Mouse (Mus musculus) liver, embryonic 15.5 days (tissue): ENCODE results near the gene Kcnh4. TPM values are rescaled to one million over a fixed set of nuclear protein-coding genes. Genes with fewer than 3 reads are reported as not detected.
A peak's percentile ranks its signal among the peaks of the same experiment; 100 is the strongest.

Experiments
- ATAC-seq: fragments of 200-750 bp; cut with Nextera tagmentation; 2 replicates; pipeline ENCODE4 v1.8.0; 2017; ENCODE audit warnings: moderate number of reproducible peaks, mild to moderate bottlenecking, moderate library complexity; ENCODE audit not compliant: insufficient read depth
- H3K27ac ChIP-seq: fragments of 300-500 bp; sonication (generic); replicated peaks from 2 replicates; pipeline ENCODE4 v1.5.1; 2015; ENCODE audit warnings: mild to moderate bottlenecking, inconsistent platforms
- H3K27me3 ChIP-seq: fragments of 300-500 bp; sonication (generic); 2 replicates; pipeline ENCODE4 v1.6.1; 2015; ENCODE audit warnings: mild to moderate bottlenecking, inconsistent platforms
- H3K36me3 ChIP-seq: fragments of 300-500 bp; sonication (generic); replicated peaks from 2 replicates; pipeline ENCODE4 v1.6.1; 2015; ENCODE audit warnings: moderate library complexity, mild to moderate bottlenecking, inconsistent platforms
- H3K4me1 ChIP-seq: fragments of 300-500 bp; sonication (generic); replicated peaks from 2 replicates; pipeline ENCODE4 v1.6.1; 2015; ENCODE audit warnings: inconsistent platforms
- H3K4me2 ChIP-seq: fragments of 300-500 bp; sonication (generic); 2 replicates; pipeline ENCODE4 v1.6.1; 2015; ENCODE audit warnings: moderate library complexity, mild to moderate bottlenecking, inconsistent platforms
- H3K4me3 ChIP-seq: fragments of 300-500 bp; sonication (generic); replicated peaks from 2 replicates; pipeline ENCODE4 v1.5.1; 2015; ENCODE audit warnings: mild to moderate bottlenecking, inconsistent platforms
- H3K9ac ChIP-seq: fragments of 300-500 bp; sonication (generic); 2 replicates; pipeline ENCODE4 v1.6.1; 2015; ENCODE audit warnings: moderate library complexity, mild to moderate bottlenecking, inconsistent platforms
- H3K9me3 ChIP-seq: fragments of 300-500 bp; sonication (generic); replicated peaks from 2 replicates; pipeline ENCODE4 v1.6.1; 2016; ENCODE audit warnings: inconsistent platforms
- WGBS: fragments of 180-500 bp; shearing (Covaris S2); methylation state at CpG from one replicate; pipeline ENCODE4 v1.1.7; 2015; ENCODE audit warnings: mixed read lengths; ENCODE audit not compliant: insufficient replicate concordance; 5-methylcytosine and 5-hydroxymethylcytosine counted together
- polyA plus RNA-seq: library from polyadenylated mRNA; unstranded; fragments of >200 nt; fragmentation: Nextera tagmentation; extraction: Ambion mirVana; gene quantifications from 2 replicates; pipeline ENCODE4 v1.2.1, GENCODE M21; 2015

Kcnh4 gene
- polyA plus RNA-seq, 1 experiment from 2014 or later: not detected

DNA sequence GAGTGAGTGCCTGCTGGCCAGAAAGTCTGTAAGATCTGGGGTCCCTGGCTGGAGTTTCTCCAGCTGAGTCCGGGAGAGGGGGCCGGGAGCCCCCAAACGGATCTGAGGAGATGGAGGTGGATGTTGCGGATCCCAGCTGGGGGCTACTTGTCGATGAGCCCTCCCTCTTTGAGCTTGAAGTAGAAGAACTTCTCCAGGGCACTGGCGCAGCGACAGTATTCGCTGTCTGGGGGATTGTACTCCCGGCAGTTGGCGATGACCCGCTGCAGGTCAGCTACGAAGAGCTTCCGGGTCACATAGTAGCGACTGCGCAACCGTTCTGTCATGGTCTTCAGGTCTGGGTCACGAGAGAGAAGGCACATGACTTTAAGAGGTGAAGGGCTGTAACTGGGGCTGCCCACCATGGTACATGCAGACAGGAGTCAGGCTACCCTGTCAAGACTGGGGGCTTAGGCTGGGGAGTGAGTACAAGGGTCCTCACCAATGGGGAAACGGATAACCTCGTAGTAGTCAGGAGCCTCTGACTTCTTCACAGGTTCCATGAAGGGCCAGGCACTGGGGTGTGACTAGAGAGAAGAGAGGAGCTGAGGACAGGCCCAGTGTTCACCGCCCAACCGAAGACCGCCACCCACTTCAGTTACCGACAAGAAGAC is 54.5 kb downstream of the Kcnh4 start:
- 84% methylated on average over 23 of the region's 23 CpGs for WGBS
- Histone ChIP-seq H3K27ac (no peak overlapping the region), H3K36me3 (peaks cover 47% of the 10 kb centered on the region)

GRCm38 (mm10) chr11:100703851-100704531 is 55.8 kb downstream of the Kcnh4 start, which contains the start of gene Dhx58:
Dhx58 (minus strand) TSS chr11:100704271.
- ATAC-seq: no peak
- WGBS: 48% methylated on average over 7 of the region's 7 CpGs
- 0 out of 2 replicates have a peak within 1 kb of the TSS, but pooled peaks have one; percentile 14 for H3K27ac ChIP-seq
- H3K4me3 ChIP-seq: peak within 1 kb of the TSS; percentile 49
- H3K9me3 ChIP-seq: no peaks in the 10 kb centered on the region
- H3K9ac ChIP-seq: peak within 1 kb of the TSS; percentile 39; the same call in 1 of the 2 replicates
- H3K36me3 ChIP-seq: peaks cover 41% of the 10 kb centered on the region
- peak within 1 kb of the TSS; percentile 63 for H3K4me2 ChIP-seq
- H3K4me1 ChIP-seq: peaks cover 41% of the 10 kb centered on the region
- H3K27me3 ChIP-seq: no peaks in the 10 kb centered on the region

More for the DNA sequence above, 54.5 kb downstream of the Kcnh4 start:
- H3K4me2 ChIP-seq: no peak overlapping the region
- H3K4me3 ChIP-seq: no peak overlapping the region
- H3K9ac ChIP-seq: no peak overlapping the region
- ATAC-seq: no peak
- no peaks in the 10 kb centered on the region for H3K9me3 ChIP-seq
- H3K27me3 ChIP-seq: no peaks in the 10 kb centered on the region
- H3K4me1 ChIP-seq: peaks cover 41% of the 10 kb centered on the region

- ATAC-seq: no peak
- no peak overlapping the region for H3K27ac ChIP-seq
- peaks cover 41% of the 10 kb centered on the region for H3K4me1 ChIP-seq
- peak overlapping the region; percentile 39; the same call in 1 of the 2 replicates for H3K9ac ChIP-seq
- 62% methylated on average over 11 of the region's 11 CpGs for WGBS
- peaks cover 35% of the 10 kb centered on the region for H3K36me3 ChIP-seq
- no peaks in the 10 kb centered on the region for H3K27me3 ChIP-seq
- peak overlapping the region; percentile 63 for H3K4me2 ChIP-seq
- H3K4me3 ChIP-seq: peak overlapping the region; percentile 49
- no peaks in the 10 kb centered on the region for H3K9me3 ChIP-seq
Observed at GRCm38 (mm10) chr11:100703366-100703765, 56.4 kb downstream of the Kcnh4 start.

DNA sequence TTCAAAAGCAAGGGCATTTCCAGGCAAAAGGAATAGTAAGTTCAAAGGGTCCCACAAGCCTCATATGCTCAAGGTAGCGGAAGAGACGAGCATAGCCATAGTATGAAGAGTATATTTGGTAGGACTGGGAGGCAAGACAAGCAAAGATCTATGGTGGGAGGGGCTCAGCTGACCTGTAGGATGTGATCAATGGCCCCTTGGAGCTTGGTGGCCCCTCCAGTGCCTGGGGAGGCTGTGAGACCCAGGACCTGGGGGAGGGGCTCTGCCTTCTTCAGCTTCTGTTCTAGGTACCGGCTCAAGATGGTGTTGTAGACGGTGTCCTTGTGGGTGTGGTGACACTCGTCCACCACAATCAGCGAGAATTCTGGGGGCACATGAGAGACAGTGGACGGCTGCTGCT is 56.8 kb downstream of the Kcnh4 start:
- no peaks in the 10 kb centered on the region for H3K27me3 ChIP-seq
- no peak overlapping the region for H3K9ac ChIP-seq
- peak overlapping the region; percentile 49 for H3K4me3 ChIP-seq
- no peak for ATAC-seq
- WGBS: 33% methylated on average over 7 of the region's 7 CpGs
- no peak overlapping the region for H3K27ac ChIP-seq
- H3K4me2 ChIP-seq: peak overlapping the region; percentile 63
- H3K36me3 ChIP-seq: peaks cover 31% of the 10 kb centered on the region
- no peaks in the 10 kb centered on the region for H3K9me3 ChIP-seq
- peaks cover 41% of the 10 kb centered on the region for H3K4me1 ChIP-seq

DNA sequence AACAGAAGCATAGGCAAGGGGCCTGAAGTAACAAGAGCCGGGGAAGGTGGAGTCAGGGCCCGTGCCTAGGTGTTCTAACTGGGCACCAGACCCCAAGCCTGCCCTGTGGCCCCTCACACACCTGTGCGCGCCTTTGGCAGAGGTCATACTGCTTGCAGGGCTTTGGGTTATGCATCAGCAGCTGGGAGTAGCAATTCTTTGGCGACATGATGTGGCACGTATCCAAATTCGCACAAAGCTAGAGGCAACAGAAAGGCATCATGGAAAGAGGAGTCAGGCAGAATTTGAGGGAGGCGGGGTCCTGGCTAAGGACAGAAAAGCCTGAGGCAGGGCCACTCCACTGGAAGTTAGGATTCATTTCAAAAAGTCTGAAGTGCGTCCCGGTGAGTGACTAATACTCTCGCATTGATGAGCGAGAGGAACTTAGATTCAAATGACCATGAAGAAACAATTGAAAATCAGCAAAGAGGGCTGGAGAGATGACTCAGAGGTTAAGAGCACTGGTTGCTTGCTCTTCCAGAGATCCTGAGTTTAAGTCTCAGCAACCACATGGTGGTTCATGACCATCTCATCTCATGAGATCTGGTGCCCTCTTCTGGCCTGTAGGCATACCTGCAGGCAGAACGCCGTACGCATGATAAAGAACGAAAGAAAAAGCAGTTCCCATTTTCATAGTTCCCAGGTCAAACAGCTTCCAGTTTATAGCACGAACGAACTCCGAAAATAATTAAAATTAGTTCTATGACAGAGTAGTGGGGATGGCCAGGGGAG is 57.5 kb downstream of the Kcnh4 start:
- Histone ChIP-seq H3K9ac (no peak overlapping the region), H3K4me1 (peaks cover 41% of the 10 kb centered on the region), H3K4me3 (peak overlapping the region; percentile 49), H3K27me3 (no peaks in the 10 kb centered on the region), H3K27ac (no peak overlapping the region), H3K4me2 (peak overlapping the region; percentile 63), H3K9me3 (no peaks in the 10 kb centered on the region), H3K36me3 (peaks cover 25% of the 10 kb centered on the region)
- WGBS: 40% methylated on average over 19 of the region's 19 CpGs
- ATAC-seq: no peak; the same call in 1 of the 2 replicates

GRCm38 (mm10) chr11:100701301-100701700 is 58.4 kb downstream of the Kcnh4 start:
- peak overlapping the region; percentile 45 for H3K4me3 ChIP-seq
- peaks cover 16% of the 10 kb centered on the region for H3K36me3 ChIP-seq
- peak overlapping the region; percentile 61 for H3K4me2 ChIP-seq
- ATAC-seq: no peak
- H3K27ac ChIP-seq: no peak overlapping the region
- peaks cover 41% of the 10 kb centered on the region for H3K4me1 ChIP-seq
- H3K9me3 ChIP-seq: no peaks in the 10 kb centered on the region
- H3K9ac ChIP-seq: no peak overlapping the region
- 7% methylated on average over 14 of the region's 14 CpGs for WGBS
- H3K27me3 ChIP-seq: no peaks in the 10 kb centered on the region

DNA sequence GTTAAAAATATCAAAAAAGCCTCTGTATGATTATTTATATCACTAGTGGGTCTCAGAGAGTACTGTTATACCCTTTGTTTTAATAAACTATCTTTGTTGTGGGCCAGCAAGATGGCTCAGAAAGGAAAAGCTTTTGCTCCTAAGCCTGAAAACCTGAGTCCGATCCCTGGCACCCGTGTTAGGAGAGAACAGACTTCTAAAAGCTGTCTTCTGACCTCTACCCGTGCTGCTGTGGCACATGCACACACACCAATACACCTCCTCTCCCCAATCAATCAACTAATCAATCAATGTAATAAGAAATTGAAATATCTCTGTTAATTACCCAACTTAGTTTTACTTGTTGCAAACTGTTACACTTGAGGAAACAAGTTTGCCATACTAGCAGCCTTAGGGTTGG is 59.0 kb downstream of the Kcnh4 start:
- H3K4me2 ChIP-seq: no peak overlapping the region
- H3K9me3 ChIP-seq: no peaks in the 10 kb centered on the region
- H3K27me3 ChIP-seq: no peaks in the 10 kb centered on the region
- H3K4me1 ChIP-seq: peaks cover 41% of the 10 kb centered on the region
- no peak for ATAC-seq
- no peak overlapping the region for H3K27ac ChIP-seq
- no peak overlapping the region for H3K4me3 ChIP-seq
- H3K9ac ChIP-seq: no peak overlapping the region
- peaks cover 10% of the 10 kb centered on the region for H3K36me3 ChIP-seq
- 73% methylated on average over 3 of the region's 3 CpGs for WGBS

- H3K9me3 ChIP-seq: no peaks in the 10 kb centered on the region
- no peak for ATAC-seq
- WGBS: 69% methylated on average over 7 of the region's 7 CpGs
Observed at GRCm38 (mm10) chr11:100697921-100698320, 61.8 kb downstream of the Kcnh4 start.

GRCm38 (mm10) chr11:100694926-100695325 is 64.8 kb downstream of the Kcnh4 start:
- H3K27me3 ChIP-seq: peaks cover 36% of the 10 kb centered on the region
- peaks cover 6% of the 10 kb centered on the region; the same call in 1 of the 2 replicates for H3K4me1 ChIP-seq
- WGBS: 22% methylated on average over 5 of the region's 5 CpGs
- H3K9ac ChIP-seq: no peak overlapping the region
- ATAC-seq: no peak
- H3K36me3 ChIP-seq: no peaks in the 10 kb centered on the region
- H3K9me3 ChIP-seq: no peaks in the 10 kb centered on the region
- no peak overlapping the region for H3K4me3 ChIP-seq
- H3K27ac ChIP-seq: no peak overlapping the region
- no peak overlapping the region for H3K4me2 ChIP-seq

More at GRCm38 (mm10) chr11:100697921-100698320, 61.8 kb downstream of the Kcnh4 start:
- no peak overlapping the region for H3K4me2 ChIP-seq
- peaks cover 22% of the 10 kb centered on the region for H3K4me1 ChIP-seq
- H3K4me3 ChIP-seq: no peak overlapping the region
- no peaks in the 10 kb centered on the region for H3K36me3 ChIP-seq
- H3K9ac ChIP-seq: no peak overlapping the region
- peaks cover 7% of the 10 kb centered on the region for H3K27me3 ChIP-seq
- H3K27ac ChIP-seq: no peak overlapping the region

DNA sequence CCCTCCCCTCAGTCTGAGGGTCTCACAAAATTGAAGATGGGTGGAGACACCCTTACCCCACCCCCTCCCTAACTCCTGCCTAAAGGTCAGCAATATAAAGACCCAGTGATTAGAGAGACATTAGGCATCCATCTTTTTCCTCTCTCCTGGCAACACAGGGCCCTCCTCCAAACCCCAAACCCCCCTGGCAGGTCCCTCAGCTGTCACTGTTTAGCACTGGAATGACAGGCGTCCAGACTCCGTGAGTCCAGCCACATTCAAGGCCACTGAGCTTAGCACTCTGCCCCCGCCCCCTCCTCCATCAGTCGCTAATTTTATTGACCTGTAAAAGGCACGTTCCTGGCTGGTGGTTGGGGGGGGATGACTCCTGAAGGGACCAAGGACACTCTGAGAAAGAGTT is 66.6 kb downstream of the Kcnh4 start:
- no peak for ATAC-seq
- Histone ChIP-seq H3K27ac (no peak overlapping the region), H3K9me3 (no peaks in the 10 kb centered on the region), H3K36me3 (no peaks in the 10 kb centered on the region), H3K9ac (no peak overlapping the region), H3K4me3 (no peak overlapping the region), H3K27me3 (peaks cover 38% of the 10 kb centered on the region), H3K4me1 (peaks cover 6% of the 10 kb centered on the region; the same call in 1 of the 2 replicates), H3K4me2 (no peak overlapping the region)
- 39% methylated on average over 5 of the region's 5 CpGs for WGBS

DNA sequence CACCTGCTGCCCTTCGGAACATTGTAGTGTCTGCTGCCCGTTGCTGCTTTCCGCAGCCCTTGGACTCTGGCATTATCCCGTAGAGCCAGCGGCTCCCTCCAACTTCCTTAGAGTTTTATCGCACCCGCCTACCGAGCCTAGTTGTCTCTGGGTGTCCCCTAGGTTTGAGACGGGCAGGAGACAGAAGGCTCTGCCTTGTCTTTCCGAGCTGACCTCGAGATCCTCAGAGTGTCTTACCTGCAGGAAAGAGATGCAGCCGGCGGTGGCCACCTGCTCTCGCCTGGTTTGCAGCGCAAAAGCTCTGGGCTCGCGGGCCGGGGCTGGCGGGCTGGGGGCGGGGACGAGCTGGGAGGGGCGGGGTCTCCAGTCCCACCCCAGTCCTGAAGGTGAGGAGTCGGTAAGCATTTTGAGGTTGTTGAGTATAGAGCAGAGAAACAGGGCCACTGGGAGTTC is 67.6 kb downstream of the Kcnh4 start, which contains the start of gene Zfp385c:
Zfp385c (minus strand) TSS at position 292 of the 453 bp plus-strand sequence.
- ATAC-seq: no peak
- WGBS: under 1% methylated on average over 23 of the region's 23 CpGs
- Histone ChIP-seq H3K27me3 (peaks cover 38% of the 10 kb centered on the region), H3K9me3 (no peaks in the 10 kb centered on the region), H3K4me3 (peak within 1 kb of the TSS; percentile 27), H3K27ac (no peak within 1 kb of the TSS), H3K4me2 (peak within 1 kb of the TSS; percentile 60), H3K4me1 (peaks cover 6% of the 10 kb centered on the region; the same call in 1 of the 2 replicates), H3K36me3 (no peaks in the 10 kb centered on the region), H3K9ac (no peak within 1 kb of the TSS)
